Comparison of ENCODE assay signal across 16 mouse cellular contexts in genomic region chr5:105801031-105801529, GRCm38 (mm10).
DNase-seq lines count a peak whose midpoint lies in the region; ATAC-seq and TF ChIP-seq lines count a peak whose summit lies in the region.
"Had no signal": no experiment of that assay in that cellular context is flagged by ENCODE, and none has a peak within 500 bp of the region (broad histone marks: within the 10 kb centered on the region; RNA-seq: fewer than 3 reads in every experiment).

No protein-coding gene starts in this region.

- H3K4me3 ChIP-seq in lung, embryonic 15.5 days, result no peak overlapping the region
- H3K4me3 ChIP-seq in kidney, adult 2 months (ENCODE audit: insufficient read depth, low read depth, low read length), result no peak overlapping the region
- H3K4me3 ChIP-seq in stomach, embryonic 15.5 days (replicated peaks), result no peak overlapping the region
- H3K4me3 ChIP-seq in midbrain, embryonic 15.5 days, result no peak overlapping the region
- H3K4me3 ChIP-seq: embryonic facial prominence, embryonic 12.5 days; forebrain, embryonic 12.5 days; heart, embryonic 13.5 days; limb, embryonic 15.5 days had no signal

- 0 out of 2 replicates have a peak, but pooled peaks have one; percentile 16 for ATAC-seq in lung, embryonic 15.5 days (ENCODE audit: borderline replicate concordance, extremely low read depth, low FRiP score, low TSS enrichment)
- ATAC-seq in stomach, embryonic 15.5 days (ENCODE audit: insufficient read depth, low FRiP score, low read depth), result peak; percentile 64
- no peak for ATAC-seq in midbrain, embryonic 15.5 days (replicated peaks)
- no peak for ATAC-seq in megakaryocyte progenitor cell, adult 5-6 weeks (replicated peaks; ENCODE audit: poor library complexity)

- peak overlapping the region; percentile 2; the same call in 1 of the 2 replicates for H3K4me2 ChIP-seq in lung, embryonic 15.5 days
- H3K4me2 ChIP-seq in stomach, embryonic 15.5 days, result 0 out of 2 replicates have a peak overlapping the region, but pooled peaks have one; percentile 14
- H3K4me2 ChIP-seq in midbrain, embryonic 15.5 days, result no peak overlapping the region
- H3K4me2 ChIP-seq: embryonic facial prominence, embryonic 12.5 days; forebrain, embryonic 12.5 days; heart, embryonic 13.5 days; limb, embryonic 15.5 days; midbrain, embryonic 11.5 days had no signal

- peaks cover 36% of the 10 kb centered on the region for H3K4me1 ChIP-seq in lung, embryonic 15.5 days
- peaks cover 35% of the 10 kb centered on the region for H3K4me1 ChIP-seq in kidney, adult 2 months (ENCODE audit: control insufficient read depth, insufficient read depth, low read length)
- peaks cover 20% of the 10 kb centered on the region for H3K4me1 ChIP-seq in stomach, embryonic 15.5 days
- H3K4me1 ChIP-seq in midbrain, embryonic 15.5 days, result peaks cover 14% of the 10 kb centered on the region

- no peaks in the 10 kb centered on the region for H3K27me3 ChIP-seq in lung, embryonic 15.5 days
- no peaks in the 10 kb centered on the region for H3K27me3 ChIP-seq in kidney, adult 2 months (replicated peaks; ENCODE audit: control insufficient read depth, insufficient read depth, low read length)
- no peaks in the 10 kb centered on the region for H3K27me3 ChIP-seq in stomach, embryonic 15.5 days (replicated peaks)
- H3K27me3 ChIP-seq in midbrain, embryonic 15.5 days (replicated peaks), result no peaks in the 10 kb centered on the region
- H3K27me3 ChIP-seq: embryonic facial prominence, embryonic 12.5 days; forebrain, embryonic 12.5 days; limb, embryonic 15.5 days had no signal

- H3K9ac ChIP-seq in lung, embryonic 15.5 days, result no peak overlapping the region
- H3K9ac ChIP-seq in stomach, embryonic 15.5 days, result no peak overlapping the region
- no peak overlapping the region for H3K9ac ChIP-seq in midbrain, embryonic 15.5 days
- H3K9ac ChIP-seq: embryonic facial prominence, embryonic 12.5 days; forebrain, embryonic 12.5 days; limb, embryonic 15.5 days had no signal

- H3K9me3 ChIP-seq in lung, embryonic 15.5 days, result no peaks in the 10 kb centered on the region
- no peaks in the 10 kb centered on the region for H3K9me3 ChIP-seq in stomach, embryonic 15.5 days
- H3K9me3 ChIP-seq in midbrain, embryonic 15.5 days, result no peaks in the 10 kb centered on the region
- H3K9me3 ChIP-seq: embryonic facial prominence, embryonic 12.5 days; forebrain, embryonic 12.5 days; heart, embryonic 13.5 days; limb, embryonic 15.5 days had no signal

- H3K36me3 ChIP-seq in lung, embryonic 15.5 days, result no peaks in the 10 kb centered on the region
- no peaks in the 10 kb centered on the region for H3K36me3 ChIP-seq in kidney, adult 2 months (ENCODE audit: control insufficient read depth, insufficient read depth, low read length)
- H3K36me3 ChIP-seq in stomach, embryonic 15.5 days, result no peaks in the 10 kb centered on the region
- no peaks in the 10 kb centered on the region for H3K36me3 ChIP-seq in midbrain, embryonic 15.5 days (replicated peaks)
- H3K36me3 ChIP-seq: embryonic facial prominence, embryonic 12.5 days; forebrain, embryonic 12.5 days; heart, embryonic 13.5 days; limb, embryonic 15.5 days had no signal

- no peak for TF ChIP-seq CTCF in kidney, adult 2 months (conservative IDR thresholded peaks at IDR 0.05; ENCODE audit: insufficient read depth, insufficient read length, low read depth, low read length)

- peak overlapping the region; percentile 78 for H3K27ac ChIP-seq in lung, embryonic 15.5 days
- peak overlapping the region; percentile 87 for H3K27ac ChIP-seq in kidney, adult 2 months (ENCODE audit: insufficient read depth, low read depth, low read length)
- peak overlapping the region; percentile 83 for H3K27ac ChIP-seq in stomach, embryonic 15.5 days
- no peak overlapping the region for H3K27ac ChIP-seq in midbrain, embryonic 15.5 days

- WGBS in lung, embryonic 15.5 days, result 53% methylated on average over 10 of the region's 10 CpGs
- WGBS in kidney, adult 2 months, result 31% methylated on average over 10 of the region's 10 CpGs
- WGBS in stomach, embryonic 15.5 days, result 57% methylated on average over 10 of the region's 10 CpGs
- WGBS in midbrain, embryonic 15.5 days, result 83% methylated on average over 10 of the region's 10 CpGs

- DNase-seq in lung, postnatal 10 days, result no peak
- peak; percentile 80 for DNase-seq in kidney, adult 2 months
- DNase-seq in kidney, postnatal 36 days, result peak; percentile 51 to 64
- no peak for DNase-seq in cerebellum, postnatal 36 days
- DNase-seq: adrenal gland, adult 2 months; cerebellum, postnatal 10 days; gastrocnemius, postnatal 10 days had no signal

- no peak for TF ChIP-seq POLR2A in kidney, adult 2 months (IDR thresholded peaks at IDR 0.05; ENCODE audit: low read depth, low read length)

Comparison
In these comparisons a context has a peak if more than half of its experiments do, and no peak if none do; other contexts are left out.
1. ATAC-seq: peak in lung, embryonic 15.5 days (single experiment) and stomach, embryonic 15.5 days (single experiment); none in midbrain, embryonic 15.5 days (single experiment) and megakaryocyte progenitor cell, adult 5-6 weeks (single experiment).
2. DNase-seq: peak in kidney, adult 2 months (single experiment) and kidney, postnatal 36 days (2 of 2); none in lung, postnatal 10 days (single experiment) and cerebellum, postnatal 36 days (0 of 2).